Mouse (Mus musculus) spleen, adult 2 months (tissue): ENCODE results near the gene Stx1b.

Source experiments
- CTCF ChIP-seq: fragments of 200-500 bp; IDR thresholded peaks from 2 replicates; pipeline ENCODE4 v1.5.1; 2011; ENCODE audit warnings: mild to moderate bottlenecking, inconsistent platforms; ENCODE audit not compliant: insufficient read depth, insufficient read length, insufficient replicate concordance; ENCODE audit errors: extremely low read depth
- POLR2A ChIP-seq: fragments of 200-500 bp; IDR thresholded peaks from 2 replicates; pipeline ENCODE4 v1.6.1; 2011; ENCODE audit warnings: low read depth, low read length, inconsistent platforms

GRCm38 (mm10) chr7:127770039-127770905 lies 54.1 kb downstream of the Stx1b start:
- TF ChIP-seq CTCF (no peak), POLR2A (no peak)
